Mouse (Mus musculus) megakaryocyte, embryonic 14.5 days (primary cell): ENCODE results near the gene Rrp1b. TPM values are rescaled to one million over a fixed set of nuclear protein-coding genes. Genes with fewer than 3 reads are reported as not detected.

Experiments used
- H3K27me3 ChIP-seq: replicated peaks from 2 replicates; pipeline ENCODE3; 2012; ENCODE audit warnings: inconsistent platforms
- H3K36me3 ChIP-seq: replicated peaks from 2 replicates; pipeline ENCODE3; 2012; ENCODE audit warnings: low read length, inconsistent platforms, mixed read lengths
- H3K4me1 ChIP-seq: 2 replicates; pipeline ENCODE4 v1.6.1; 2012; ENCODE audit warnings: inconsistent platforms
- H3K4me3 ChIP-seq: replicated peaks from 2 replicates; pipeline ENCODE3; 2012; ENCODE audit warnings: moderate library complexity, mild to moderate bottlenecking, inconsistent platforms
- H3K9me3 ChIP-seq: 2 replicates; pipeline ENCODE4 v1.6.1; 2012; ENCODE audit warnings: inconsistent platforms
- FLI1 ChIP-seq: IDR thresholded peaks from 2 replicates; pipeline ENCODE4 v1.6.1; 2012; ENCODE audit warnings: low read length, inconsistent platforms, mixed read lengths
- GATA1 ChIP-seq: IDR thresholded peaks from 3 replicates; pipeline ENCODE4 v1.6.1; 2012; ENCODE audit warnings: mixed read lengths, low read length, inconsistent platforms, borderline replicate concordance
- polyA plus RNA-seq: library from polyadenylated mRNA; stranded (reverse); fragments of >175 nt; gene quantifications from 2 replicates; pipeline ENCODE4 v1.2.3, GENCODE M21; 2012; ENCODE audit warnings: low replicate concordance; ENCODE audit not compliant: insufficient read depth

Gene Rrp1b
- 56.7 and 83.3 TPM in 2 replicates for polyA plus RNA-seq

DNA sequence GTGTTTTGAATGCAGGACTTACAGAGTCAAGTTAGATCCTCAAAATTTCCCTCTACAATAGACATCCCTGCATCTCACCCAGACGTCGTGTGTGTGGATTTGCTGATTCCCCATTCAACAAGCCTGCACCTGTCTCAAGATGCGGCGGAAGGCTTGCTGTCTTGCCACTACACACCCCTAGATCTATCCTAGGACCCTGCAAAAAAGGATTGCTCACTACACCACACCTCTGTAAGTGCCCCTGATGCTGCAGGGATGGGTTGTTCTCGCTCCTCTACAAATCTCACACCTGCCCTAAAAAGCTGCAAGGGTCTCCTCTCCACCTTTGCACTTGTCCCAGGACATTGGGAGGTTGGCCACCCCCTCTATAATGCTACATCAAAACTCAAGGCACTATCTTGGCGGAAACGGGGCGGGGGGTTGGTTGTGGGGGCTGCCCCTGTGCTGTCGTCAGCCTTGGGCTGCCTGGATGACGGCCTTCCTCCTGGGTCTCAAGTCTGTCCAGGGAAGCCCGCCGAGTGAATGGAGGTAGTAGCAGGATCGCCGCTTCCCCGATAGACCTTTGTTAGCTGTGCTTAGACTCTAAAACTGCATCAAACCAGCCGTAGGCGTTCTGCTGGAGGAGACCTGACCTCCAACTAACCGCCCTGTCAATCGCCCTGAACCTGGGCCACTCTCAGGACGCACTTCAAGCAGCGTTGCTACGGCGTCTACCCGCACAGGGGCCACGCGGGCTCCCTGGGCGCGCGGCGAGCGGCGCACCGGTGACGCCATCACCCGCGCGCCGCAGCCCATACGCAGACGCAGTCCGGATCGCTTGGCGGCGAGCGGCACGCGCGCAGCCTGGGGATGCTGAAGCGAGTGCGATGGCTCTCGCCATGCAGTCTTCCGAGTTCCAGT is at the start of gene Rrp1b, which contains the start of gene Hsf2bp:
Gene Rrp1b (plus strand): TSS at position 492 of the 900 bp plus-strand sequence.
Gene Hsf2bp (minus strand): TSS at position 741 of the 900 bp plus-strand sequence.
- Histone ChIP-seq H3K36me3 (peaks cover 6% of the 10 kb centered on the region), H3K9me3 (no peaks in the 10 kb centered on the region), H3K4me3 (peak within 1 kb of the TSS; percentile 97), H3K4me1 (peaks cover 53% of the 10 kb centered on the region), H3K27me3 (peaks cover 5% of the 10 kb centered on the region)
- TF ChIP-seq FLI1: no peak
- TF ChIP-seq GATA1: no peak

DNA sequence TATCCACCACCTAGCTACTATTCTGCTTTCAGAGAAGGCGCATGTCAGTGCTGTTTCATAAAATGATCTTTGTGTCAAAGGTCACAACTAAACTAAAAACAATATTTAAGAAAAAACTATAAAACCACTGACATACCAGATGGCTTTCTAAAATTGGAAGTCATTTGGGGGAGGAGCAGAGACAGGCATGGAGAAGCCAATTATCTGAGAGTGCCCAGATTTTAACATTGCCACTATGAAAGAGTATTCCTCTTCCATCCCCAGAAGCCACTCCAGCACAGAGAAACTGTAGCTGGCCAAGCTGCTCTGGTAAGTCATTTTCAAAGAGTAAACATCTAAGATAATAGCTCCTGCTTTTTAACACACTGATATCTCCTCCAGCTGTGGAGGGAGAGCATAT is 49.0 kb upstream of the Rrp1b start:
- H3K36me3 ChIP-seq: no peaks in the 10 kb centered on the region
- H3K4me1 ChIP-seq: peaks cover 15% of the 10 kb centered on the region
- H3K4me3 ChIP-seq: no peak overlapping the region
- H3K9me3 ChIP-seq: no peaks in the 10 kb centered on the region
- peaks cover 38% of the 10 kb centered on the region for H3K27me3 ChIP-seq
- TF ChIP-seq GATA1: no peak
- no peak for TF ChIP-seq FLI1

DNA sequence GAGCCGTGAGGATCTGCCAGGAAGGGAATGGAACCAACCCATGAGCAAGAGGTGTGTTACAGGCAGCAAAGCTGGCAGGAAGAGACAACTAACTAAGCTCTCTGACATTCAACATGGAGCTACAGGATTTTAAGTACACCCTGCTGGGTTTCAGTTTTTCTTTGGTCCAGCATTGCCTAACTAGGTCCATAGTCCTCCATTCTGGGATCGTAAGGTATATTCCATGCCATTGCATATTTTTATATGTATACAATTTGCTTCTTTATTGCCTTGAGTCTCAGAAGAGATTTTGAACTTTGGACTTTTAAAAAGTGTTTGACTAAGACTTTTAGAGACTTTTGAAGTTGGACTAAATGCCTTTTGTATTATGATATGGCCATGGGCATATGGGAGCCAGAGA is 46.9 kb upstream of the Rrp1b start:
- TF ChIP-seq FLI1 (no peak), GATA1 (no peak)
- Histone ChIP-seq H3K9me3 (no peaks in the 10 kb centered on the region), H3K4me1 (peaks cover 22% of the 10 kb centered on the region), H3K27me3 (peaks cover 23% of the 10 kb centered on the region), H3K4me3 (no peak overlapping the region), H3K36me3 (no peaks in the 10 kb centered on the region)

DNA sequence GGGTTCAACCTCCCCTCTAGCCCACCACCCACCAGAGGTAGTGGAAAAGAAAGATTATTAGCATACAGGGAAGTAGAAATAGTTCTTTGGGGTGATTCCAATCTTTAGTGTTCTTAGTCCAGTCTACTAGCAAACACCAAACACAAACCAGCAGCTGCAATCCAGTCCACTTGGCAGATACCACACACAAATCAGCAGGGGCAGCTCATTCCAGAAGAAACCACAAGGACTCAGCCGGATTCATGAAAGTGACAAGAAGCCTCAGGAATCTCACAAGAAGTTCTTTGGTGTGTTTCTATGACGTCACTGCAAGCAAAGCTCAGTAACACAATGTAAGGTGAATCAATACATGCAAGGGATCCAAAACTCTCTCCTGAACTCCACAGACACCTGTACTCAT is 43.9 kb upstream of the Rrp1b start:
- TF ChIP-seq GATA1: no peak
- no peak for TF ChIP-seq FLI1
- no peaks in the 10 kb centered on the region for H3K9me3 ChIP-seq
- H3K36me3 ChIP-seq: no peaks in the 10 kb centered on the region
- no peak overlapping the region for H3K4me3 ChIP-seq
- peaks cover 39% of the 10 kb centered on the region for H3K4me1 ChIP-seq
- H3K27me3 ChIP-seq: peaks cover 11% of the 10 kb centered on the region

DNA sequence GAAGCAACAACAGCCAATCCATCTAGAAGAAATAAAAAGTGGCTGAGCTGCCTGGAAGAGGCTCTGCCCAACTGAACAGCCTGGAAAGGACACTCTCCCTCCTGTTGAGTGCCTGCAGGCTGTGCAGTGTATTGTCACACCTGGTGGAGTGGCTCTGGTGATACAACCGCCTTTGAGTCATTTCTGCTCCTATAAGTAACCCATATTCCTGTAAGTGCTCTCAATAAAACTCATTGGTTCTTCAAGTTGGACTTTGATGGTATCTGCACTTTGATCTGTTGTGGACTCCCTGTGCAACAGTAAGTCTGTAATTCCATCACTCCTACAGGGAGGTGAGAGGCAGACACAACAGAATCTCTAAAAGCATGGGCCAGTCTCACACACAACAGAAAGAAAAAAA is 42.5 kb upstream of the Rrp1b start:
- Histone ChIP-seq H3K9me3 (no peaks in the 10 kb centered on the region), H3K27me3 (peaks cover 5% of the 10 kb centered on the region), H3K4me3 (no peak overlapping the region), H3K4me1 (peaks cover 38% of the 10 kb centered on the region), H3K36me3 (no peaks in the 10 kb centered on the region)
- TF ChIP-seq GATA1 (no peak), FLI1 (no peak)

DNA sequence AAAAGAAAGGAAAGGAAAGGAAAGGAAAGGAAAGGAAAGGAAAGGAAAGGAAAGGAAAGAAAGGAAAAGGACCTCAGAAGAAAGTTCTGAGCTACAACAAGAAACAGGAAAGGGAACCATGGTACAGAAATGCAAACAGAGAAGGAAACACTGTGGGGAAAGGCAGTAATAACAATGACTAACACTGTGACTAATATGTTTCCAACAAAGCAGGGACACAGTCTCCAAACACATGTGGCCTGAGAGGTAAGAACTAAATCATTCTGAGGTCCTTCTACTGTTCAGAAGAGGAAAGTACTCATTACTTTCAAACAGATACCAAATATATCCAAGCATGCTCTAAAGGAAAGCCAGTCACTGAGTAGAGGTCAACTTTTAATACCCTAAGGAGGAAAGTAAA is 41.8 kb upstream of the Rrp1b start:
- H3K9me3 ChIP-seq: no peaks in the 10 kb centered on the region
- no peak overlapping the region for H3K4me3 ChIP-seq
- H3K36me3 ChIP-seq: no peaks in the 10 kb centered on the region
- peaks cover 9% of the 10 kb centered on the region for H3K27me3 ChIP-seq
- peaks cover 38% of the 10 kb centered on the region for H3K4me1 ChIP-seq
- TF ChIP-seq FLI1: no peak
- no peak for TF ChIP-seq GATA1

DNA sequence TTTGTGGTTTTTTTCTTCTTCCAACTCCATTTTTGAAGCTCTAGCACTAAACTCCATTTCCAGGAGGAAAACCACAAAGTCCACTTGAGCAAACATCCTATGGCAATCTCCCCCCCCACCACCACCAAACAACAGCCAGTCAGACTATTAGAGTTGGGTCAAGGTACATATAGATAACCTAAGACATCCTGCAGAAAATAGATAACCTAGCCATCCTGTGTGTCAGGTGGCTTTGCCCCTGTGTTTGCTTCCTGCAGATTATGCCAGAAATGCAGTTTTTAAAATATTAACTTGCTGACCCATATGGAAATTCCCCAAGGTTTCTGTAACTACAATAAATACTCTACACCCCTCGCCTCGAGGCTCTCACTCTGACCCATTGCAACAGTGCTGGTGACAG is 40.1 kb upstream of the Rrp1b start:
- no peak for TF ChIP-seq FLI1

DNA sequence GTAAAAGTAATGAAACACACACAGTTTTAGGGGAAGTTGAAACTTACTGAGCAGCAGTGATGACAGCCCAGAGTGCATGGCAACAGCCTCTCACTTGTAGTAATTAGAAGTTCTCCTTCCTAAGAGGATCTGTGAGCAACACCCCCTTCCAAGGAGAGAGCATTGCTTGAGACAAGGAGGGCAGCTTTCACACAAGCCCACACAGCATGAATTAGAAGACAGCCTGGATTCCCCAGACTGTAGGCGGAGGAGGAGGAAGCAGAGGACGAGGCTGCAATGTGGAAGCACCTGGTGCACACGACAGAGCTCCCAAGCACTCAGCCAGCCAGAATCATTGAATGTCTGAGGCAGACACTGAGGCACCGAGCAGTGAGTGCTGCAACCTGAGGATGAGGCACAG is 39.6 kb upstream of the Rrp1b start:
- Histone ChIP-seq H3K36me3 (no peaks in the 10 kb centered on the region), H3K4me3 (no peak overlapping the region), H3K9me3 (peaks cover 4% of the 10 kb centered on the region; the same call in 1 of the 2 replicates), H3K27me3 (peaks cover 11% of the 10 kb centered on the region), H3K4me1 (peaks cover 38% of the 10 kb centered on the region)
- TF ChIP-seq GATA1 (no peak), FLI1 (no peak)

More for the DNA sequence above, 40.1 kb upstream of the Rrp1b start:
- H3K36me3 ChIP-seq: no peaks in the 10 kb centered on the region
- H3K27me3 ChIP-seq: peaks cover 11% of the 10 kb centered on the region
- peaks cover 38% of the 10 kb centered on the region for H3K4me1 ChIP-seq
- H3K4me3 ChIP-seq: no peak overlapping the region
- H3K9me3 ChIP-seq: peaks cover 4% of the 10 kb centered on the region; the same call in 1 of the 2 replicates

DNA sequence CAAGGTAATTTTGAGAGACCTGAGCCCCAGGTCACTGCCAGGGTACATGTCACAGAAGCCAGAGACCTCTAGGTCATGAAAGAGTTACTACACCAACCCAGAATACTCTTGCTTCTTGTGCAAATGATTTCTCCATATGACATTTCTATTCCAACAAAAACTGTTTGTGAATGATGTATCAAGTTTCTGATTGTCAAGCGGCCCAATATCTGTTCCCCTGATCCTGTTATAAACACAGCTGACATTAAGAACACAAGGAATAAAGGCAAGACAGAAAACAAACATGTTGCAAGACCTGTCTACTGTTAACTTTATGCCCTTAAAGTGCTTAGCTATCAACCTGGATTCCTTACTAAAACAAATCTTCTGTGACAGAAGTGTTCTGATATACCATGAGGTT is 37.5 kb upstream of the Rrp1b start:
- Histone ChIP-seq H3K9me3 (peaks cover 18% of the 10 kb centered on the region), H3K4me1 (peaks cover 35% of the 10 kb centered on the region), H3K4me3 (no peak overlapping the region), H3K36me3 (no peaks in the 10 kb centered on the region), H3K27me3 (peaks cover 17% of the 10 kb centered on the region)
- TF ChIP-seq GATA1 (no peak), FLI1 (no peak)

DNA sequence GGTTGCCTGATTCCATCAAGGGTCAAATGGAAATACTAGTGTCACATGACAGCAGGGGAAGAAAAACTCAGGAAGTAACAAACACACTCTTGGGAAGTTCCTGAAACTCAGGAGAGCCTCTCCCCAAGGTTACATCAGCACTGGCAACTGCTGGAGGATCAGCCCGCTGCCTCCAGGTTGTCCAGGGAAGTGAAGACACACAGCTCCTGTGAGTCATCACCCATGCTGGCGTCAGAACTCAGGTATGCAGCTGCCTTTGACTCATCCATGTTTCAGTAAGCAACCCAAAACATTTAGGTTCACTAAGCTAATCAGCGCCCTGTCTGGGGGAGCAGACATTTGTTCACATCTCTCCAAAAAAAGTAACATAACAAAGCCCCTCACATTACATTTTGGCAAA is 32.6 kb upstream of the Rrp1b start:
- Histone ChIP-seq H3K4me1 (peaks cover 14% of the 10 kb centered on the region; the same call in 1 of the 2 replicates), H3K27me3 (peaks cover 34% of the 10 kb centered on the region), H3K9me3 (peaks cover 32% of the 10 kb centered on the region), H3K4me3 (no peak overlapping the region), H3K36me3 (no peaks in the 10 kb centered on the region)
- no peak for TF ChIP-seq GATA1
- no peak for TF ChIP-seq FLI1

DNA sequence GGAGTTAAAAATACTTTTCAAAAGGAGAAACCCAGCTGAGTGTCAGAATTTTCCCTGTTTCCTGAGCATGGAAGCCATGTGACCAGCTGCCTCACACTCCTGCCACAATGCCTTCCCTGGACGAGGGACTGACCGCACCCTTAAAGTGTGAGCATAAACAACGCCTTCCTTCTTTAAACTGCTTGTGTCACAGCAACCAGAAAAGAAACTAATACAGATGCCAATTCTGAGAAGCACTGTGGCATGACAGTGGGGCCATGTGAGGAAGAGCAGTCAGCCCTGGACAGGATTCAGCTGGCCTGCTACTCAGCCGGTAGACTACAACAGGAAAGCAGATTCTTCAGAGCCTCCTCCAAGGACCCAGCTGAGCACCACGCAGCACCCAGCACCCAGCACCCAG is 29.1 kb upstream of the Rrp1b start:
- Histone ChIP-seq H3K36me3 (no peaks in the 10 kb centered on the region), H3K9me3 (peaks cover 46% of the 10 kb centered on the region), H3K27me3 (peaks cover 39% of the 10 kb centered on the region), H3K4me3 (no peak overlapping the region), H3K4me1 (peaks cover 20% of the 10 kb centered on the region)
- TF ChIP-seq GATA1: no peak
- TF ChIP-seq FLI1: no peak
